Mouse (Mus musculus) liver, embryonic 14.5 days (tissue): ENCODE measurements around the gene Ttc17.

Experiments
- CTCF ChIP-seq: IDR thresholded peaks from 2 replicates; pipeline ENCODE4 v1.5.1; 2016; ENCODE audit warnings: antibody characterized with exemption, low read depth, control low read depth
- EP300 ChIP-seq: IDR thresholded peaks from 2 replicates; pipeline ENCODE4 v1.6.1; 2016; ENCODE audit warnings: antibody characterized with exemption, low read depth

DNA sequence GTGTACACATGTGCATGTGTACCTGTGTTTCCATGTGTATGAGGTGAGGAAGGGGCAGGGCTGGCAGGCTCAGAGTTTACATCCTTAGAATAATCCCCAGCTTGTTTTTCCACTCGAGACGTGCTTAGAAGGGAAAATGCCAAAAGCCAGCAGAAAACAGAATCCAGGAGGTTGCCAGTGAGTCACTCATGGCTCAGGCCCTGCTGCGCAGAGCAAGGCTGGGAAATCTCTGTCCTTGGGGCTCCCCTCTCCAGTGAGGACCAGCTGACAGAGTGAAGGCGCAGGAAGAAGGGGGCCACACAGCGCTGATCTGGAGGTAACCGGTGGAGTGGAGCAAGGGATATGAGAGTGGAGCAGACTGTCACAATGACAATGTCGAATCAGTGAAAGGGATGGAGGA lies 119.1 kb downstream of the Ttc17 start:
- no peak for TF ChIP-seq EP300
- no peak for TF ChIP-seq CTCF
